31 mouse cellular contexts compared by ENCODE assay signal in genomic region chr10:63119916-63120315, GRCm38 (mm10). TPM values are rescaled to one million over a fixed set of nuclear protein-coding genes. Genes with fewer than 3 reads are reported as not detected.
"Had no signal": no experiment of that assay in that cellular context is flagged by ENCODE, and none has a peak within 500 bp of the region (broad histone marks: within the 10 kb centered on the region; RNA-seq: fewer than 3 reads in every experiment).

No protein-coding gene starts in this region.

- DNase-seq: gastrocnemius, adult 2 months; gastrocnemius, postnatal 10 days; gastrocnemius, postnatal 25 days; heart, adult 2 months; heart, postnatal 4 days; kidney, adult 18-20 months; kidney, adult 8-10 months; kidney, postnatal 10 days; kidney, postnatal 25 days; kidney, postnatal 4 days had no signal

- H3K4me3 ChIP-seq: gastrocnemius, adult 2 months; heart, adult 2 months; heart, embryonic 13.5 days; heart, embryonic 15.5 days; hindbrain, embryonic 10.5 days; hindbrain, embryonic 12.5 days; intestine, embryonic 15.5 days; layer of hippocampus, adult 2 months; left cerebral cortex, adult 2 months; limb, embryonic 13.5 days; limb, embryonic 15.5 days; liver, embryonic 12.5 days had no signal

- H3K27ac ChIP-seq: gastrocnemius, adult 2 months; heart, adult 2 months; heart, embryonic 13.5 days; heart, embryonic 15.5 days; hindbrain, embryonic 10.5 days; hindbrain, embryonic 12.5 days; hindbrain, embryonic 14.5 days; intestine, embryonic 15.5 days; layer of hippocampus, adult 2 months; left cerebral cortex, adult 2 months; limb, embryonic 13.5 days; limb, embryonic 15.5 days; liver, embryonic 12.5 days had no signal

- H3K36me3 ChIP-seq: hindbrain, embryonic 10.5 days; hindbrain, embryonic 12.5 days; intestine, embryonic 15.5 days; limb, embryonic 13.5 days; limb, embryonic 15.5 days; liver, embryonic 12.5 days had no signal

- H3K9me3 ChIP-seq: heart, embryonic 15.5 days; hindbrain, embryonic 10.5 days; hindbrain, embryonic 12.5 days; intestine, embryonic 15.5 days; limb, embryonic 13.5 days; limb, embryonic 15.5 days; liver, embryonic 12.5 days had no signal

- H3K27me3 ChIP-seq: heart, embryonic 13.5 days; heart, embryonic 15.5 days; hindbrain, embryonic 12.5 days; intestine, embryonic 15.5 days; limb, embryonic 13.5 days; limb, embryonic 15.5 days; liver, embryonic 12.5 days had no signal

- H3K4me1 ChIP-seq: heart, embryonic 13.5 days; heart, embryonic 15.5 days; hindbrain, embryonic 10.5 days; hindbrain, embryonic 12.5 days; intestine, embryonic 15.5 days; limb, embryonic 13.5 days; limb, embryonic 15.5 days; liver, embryonic 12.5 days had no signal

RNA-seq across cellular contexts. Expression of gene Atoh7, which starts 20.5 kb away (rescaled TPM):
- total RNA-seq: gastrocnemius, adult 2 months; gastrocnemius, postnatal 25 days; gastrocnemius, postnatal 4 days; granulocyte monocyte progenitor cell, adult 5-6 weeks; heart, adult 2 months; heart, postnatal 25 days; heart, postnatal 4 days; liver, adult 2 months had no signal
- polyA plus RNA-seq: heart, adult 2 months; heart, embryonic 11.5 days; heart, embryonic 13.5 days; heart, embryonic 15.5 days; heart, postnatal 0 days; inflammation-experienced regulatory T-cells, adult 6 months; intestine, embryonic 15.5 days; intestine, postnatal 0 days; kidney, embryonic 14.5 days; kidney, embryonic 16.5 days; limb, embryonic 15.5 days; liver, adult 2 months; liver, embryonic 12.5 days had no signal

RNA-seq across cellular contexts. Expression of gene Pbld1, which starts 60.0 kb away (rescaled TPM):
- total RNA-seq: granulocyte monocyte progenitor cell, adult 5-6 weeks had no signal
